Mouse (Mus musculus): Measurements from ENCODE around the gene Mgp.
"Not testable (repeated sequence)": the region's sequence is repeated elsewhere in the genome, so short reads cannot be mapped to it uniquely, and the experiment has no call there.

Gene Mgp

DNA sequence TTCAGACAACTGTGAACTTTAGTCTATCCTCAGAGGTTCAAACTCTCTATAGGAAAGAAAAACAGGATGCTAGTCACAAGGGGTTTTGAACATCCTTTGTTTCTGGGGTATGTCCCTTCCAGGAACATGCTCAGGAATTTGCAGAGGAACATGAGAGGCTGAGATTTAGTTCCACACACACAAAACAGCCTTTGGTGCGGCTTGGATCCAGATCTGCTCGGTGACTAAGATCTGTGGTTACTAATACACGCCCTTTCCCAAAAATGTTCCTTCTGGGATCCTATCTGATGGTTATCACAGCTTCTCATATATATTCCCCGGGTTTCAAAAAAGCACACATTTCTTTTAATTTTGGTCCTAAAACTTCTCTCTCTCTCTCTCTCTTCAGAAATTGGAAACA lies 22.2 kb upstream of the Mgp start:
- no peak for DNase-seq (ENCODE audit: low spot score)

DNA sequence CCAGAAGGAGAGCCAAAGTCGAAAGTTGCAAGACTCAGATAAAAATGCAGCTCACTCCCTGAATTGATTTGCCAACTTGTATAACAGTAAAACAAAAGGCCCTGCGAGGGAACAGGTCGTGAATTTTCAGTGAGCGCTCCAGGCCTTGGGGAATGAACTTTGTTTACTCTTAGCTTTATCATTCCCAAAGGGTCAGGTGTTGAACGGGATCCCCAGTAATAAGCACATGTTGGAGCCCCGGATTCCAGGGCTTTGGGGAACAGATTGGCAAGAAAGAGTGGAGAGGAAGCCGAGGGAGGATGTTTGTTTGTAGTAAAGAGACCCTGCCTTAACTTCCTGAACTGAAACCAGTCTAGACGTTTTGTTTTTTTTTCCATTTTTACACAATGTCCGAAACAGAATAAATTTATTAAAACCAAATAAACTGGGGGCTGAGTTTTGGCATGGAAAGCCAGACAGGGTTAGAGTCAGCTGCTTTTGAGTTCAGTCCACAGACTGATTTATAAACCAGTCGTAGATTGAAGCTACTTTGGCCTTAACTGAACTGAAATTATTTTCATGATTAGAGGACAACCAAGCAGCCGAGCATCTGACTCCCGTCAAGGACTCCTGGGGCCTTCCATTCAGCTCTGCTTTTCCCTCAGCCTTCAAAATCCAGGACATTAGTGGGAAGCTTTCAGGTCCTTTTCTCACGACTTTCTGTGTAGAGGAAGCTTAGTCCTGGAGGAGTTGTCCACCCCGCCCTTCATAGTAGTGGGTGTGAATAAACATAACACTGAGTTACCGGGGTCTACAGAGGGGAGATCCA lies 19.1 kb upstream of the Mgp start:
- DNase-seq (ENCODE audit: low spot score): no peak

DNA sequence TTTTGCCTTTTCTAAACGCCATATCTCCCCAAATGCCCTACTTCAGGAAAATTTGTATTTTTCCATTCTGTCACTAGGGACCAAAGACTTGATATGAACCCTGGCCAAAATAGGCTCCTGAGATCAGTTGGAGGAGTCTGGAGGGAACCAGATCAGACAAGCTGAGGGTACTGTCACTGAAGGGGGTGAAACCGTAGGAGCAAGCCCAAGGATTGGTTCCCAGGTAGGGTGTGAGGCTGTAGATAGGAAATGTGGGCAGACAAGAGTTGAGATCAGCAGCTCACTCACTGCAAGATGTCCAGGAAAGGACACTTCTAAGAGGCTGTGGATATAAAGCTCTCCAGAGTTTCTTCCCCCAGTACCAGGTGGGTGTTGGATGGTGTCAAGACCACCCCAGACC lies 16.4 kb upstream of the Mgp start:
- no peak for DNase-seq (ENCODE audit: low spot score)

DNA sequence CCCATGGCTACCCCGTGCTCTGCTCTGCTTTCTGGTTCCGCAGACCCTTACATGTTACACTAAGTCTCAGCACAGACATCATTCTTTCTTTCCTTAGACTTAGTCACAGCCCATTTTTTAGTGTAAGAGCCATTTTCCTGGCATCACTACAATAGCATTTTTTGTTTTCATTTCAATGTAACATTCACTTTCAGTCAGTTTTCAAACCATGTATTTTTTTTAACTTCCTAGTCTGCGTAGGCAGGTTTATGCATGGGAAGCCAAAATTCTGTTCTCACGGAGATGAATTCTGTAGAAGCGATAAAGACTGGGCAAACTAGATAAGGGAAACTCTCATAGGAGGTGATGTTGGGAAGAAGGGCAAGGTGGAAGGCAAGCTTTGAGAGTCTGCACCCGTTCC lies 13.9 kb upstream of the Mgp start:
- DNase-seq (ENCODE audit: low spot score): no peak

DNA sequence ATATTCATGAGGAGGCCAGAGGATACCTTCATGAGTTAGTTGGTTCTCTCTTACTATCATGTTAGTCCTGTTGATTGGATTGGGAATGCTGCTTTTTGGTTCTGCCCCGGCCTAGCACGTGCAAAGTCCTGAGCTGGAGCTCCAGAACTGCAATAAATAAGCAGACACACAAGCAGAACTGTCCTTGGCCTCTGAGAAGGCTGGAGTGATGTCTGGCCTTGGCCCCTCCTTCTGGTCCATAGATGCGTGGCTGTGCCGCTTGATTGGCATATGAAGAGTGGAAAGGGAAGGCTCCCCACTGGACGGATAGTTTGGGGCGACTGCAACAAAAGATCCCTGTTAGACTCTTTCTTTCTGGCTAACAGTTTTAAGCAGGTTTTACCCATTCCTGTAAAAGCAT lies 13.4 kb upstream of the Mgp start:
- DNase-seq (ENCODE audit: low spot score): no peak

DNA sequence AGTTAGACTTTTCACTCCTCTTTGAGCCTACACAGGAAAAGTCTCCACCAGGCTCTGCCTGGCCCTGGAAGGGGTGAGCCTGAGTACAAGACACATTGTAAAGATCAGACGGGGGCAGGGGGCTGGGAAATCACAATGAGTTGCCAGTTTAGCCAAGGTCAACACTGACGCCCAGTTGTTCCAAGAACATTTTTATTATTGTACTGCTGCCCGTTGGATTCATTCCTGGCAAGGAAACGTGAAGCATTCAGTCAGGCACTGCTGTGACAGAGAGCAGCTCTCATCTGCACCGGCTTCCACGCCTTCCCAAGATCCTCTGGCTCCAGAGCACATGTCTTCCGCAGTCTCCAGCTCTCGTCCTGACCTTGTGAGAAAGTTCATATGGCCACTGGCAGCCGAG lies 12.2 kb upstream of the Mgp start:
- DNase-seq (ENCODE audit: low spot score): no peak

DNA sequence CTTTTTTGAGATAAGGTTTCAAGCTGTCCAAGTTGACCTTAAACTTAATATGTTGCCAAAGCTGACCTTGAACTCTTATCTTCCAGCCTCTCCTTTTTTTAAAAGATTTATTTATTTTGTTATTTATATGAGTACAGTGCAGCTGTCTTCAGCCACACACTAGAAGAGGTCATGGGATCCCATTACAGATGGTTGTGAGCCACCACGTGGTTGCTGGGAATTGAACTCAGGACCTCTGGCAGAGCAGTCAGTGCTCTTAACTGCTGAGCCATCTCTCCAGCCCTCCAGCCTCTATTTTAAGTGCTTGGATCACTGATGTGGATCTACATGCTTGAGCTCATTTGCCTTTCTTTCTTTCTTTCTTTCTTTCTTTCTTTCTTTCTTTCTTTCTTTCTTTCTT lies 9.1 kb upstream of the Mgp start:
- DNase-seq (ENCODE audit: low spot score): not testable (repeated sequence)

DNA sequence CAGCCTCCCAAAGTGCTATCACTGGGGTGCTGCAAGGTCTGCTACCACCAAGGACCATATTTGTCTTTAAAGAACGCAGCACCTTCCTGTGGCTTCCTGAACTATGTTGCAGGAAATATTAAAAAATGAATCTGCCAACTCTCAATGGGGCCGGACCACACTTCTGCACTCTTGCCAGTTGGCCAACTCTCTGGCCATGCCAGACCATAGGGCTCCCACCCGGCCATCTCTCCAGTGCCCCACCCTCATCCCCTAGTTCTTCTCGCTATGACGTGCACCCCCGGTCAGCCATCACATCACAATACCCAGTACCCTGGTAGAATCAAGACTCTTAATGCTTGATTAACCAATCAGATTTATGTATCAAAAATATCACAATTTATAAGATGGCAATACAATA lies 8.3 kb upstream of the Mgp start:
- DNase-seq (ENCODE audit: low spot score): no peak

DNA sequence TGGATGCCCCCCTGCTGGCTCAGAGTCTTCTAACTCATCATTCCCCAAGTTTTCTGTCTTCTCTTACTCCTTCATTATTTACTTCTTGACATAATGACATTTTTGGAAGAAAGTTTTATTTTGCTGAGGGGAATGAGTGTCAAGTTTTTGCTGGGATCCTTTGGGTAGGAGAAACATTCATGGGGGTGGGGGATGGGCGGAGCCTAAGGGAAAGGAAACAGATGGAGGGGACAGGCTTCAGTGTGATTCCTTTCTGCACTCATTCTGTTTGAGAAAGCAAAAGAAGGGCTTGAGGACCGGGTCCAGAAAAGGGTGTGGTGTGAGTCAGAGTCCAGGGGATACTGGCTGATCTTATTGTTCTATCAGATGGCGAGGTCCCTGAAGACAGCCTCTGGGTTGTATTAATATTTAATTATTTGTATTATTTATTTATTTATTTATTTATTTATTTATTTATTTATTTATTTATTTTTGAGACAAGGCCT lies 7.8 kb upstream of the Mgp start:
- no peak for DNase-seq (ENCODE audit: low spot score)

DNA sequence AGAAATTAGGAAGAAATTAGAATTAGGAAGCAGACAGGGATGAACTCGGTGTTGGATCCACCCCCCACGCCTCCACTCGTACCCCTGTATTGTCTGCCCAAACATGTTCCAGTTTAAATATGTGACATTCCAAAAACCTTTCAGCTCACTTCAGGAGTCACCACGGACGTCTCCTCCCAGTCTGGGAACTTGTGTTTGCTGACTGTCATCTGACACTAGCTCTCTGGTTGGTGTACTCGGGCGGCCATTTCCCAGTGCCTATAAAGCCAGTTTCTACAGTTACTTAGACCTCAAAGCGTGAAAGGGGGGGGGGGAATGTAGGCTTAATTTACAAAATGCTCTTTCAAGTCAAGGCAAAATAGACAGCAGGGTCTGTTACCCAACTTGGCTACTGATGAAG lies 6.1 kb upstream of the Mgp start:
- DNase-seq (ENCODE audit: low spot score): no peak

DNA sequence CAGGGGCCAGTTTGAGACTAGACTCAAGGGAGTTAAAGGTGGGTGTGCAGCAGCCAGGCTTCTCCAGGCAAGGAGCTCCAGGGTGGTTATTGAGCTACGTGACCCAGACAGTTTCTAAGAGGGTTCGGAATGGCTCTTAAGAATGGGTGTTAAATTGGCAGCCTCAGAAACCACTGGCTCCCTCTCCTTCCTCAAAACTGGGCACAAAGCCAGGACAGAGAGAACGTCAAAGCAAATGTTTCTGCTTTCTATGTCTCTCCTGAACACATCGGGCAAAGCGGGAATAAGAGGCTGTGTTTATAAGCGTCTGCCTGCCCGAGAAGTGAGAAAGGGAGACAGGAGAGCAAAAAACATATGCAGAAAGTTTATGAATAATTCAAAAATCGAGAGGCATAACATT lies 1.0 kb downstream of the Mgp start:
- no peak for DNase-seq (ENCODE audit: low spot score)

DNA sequence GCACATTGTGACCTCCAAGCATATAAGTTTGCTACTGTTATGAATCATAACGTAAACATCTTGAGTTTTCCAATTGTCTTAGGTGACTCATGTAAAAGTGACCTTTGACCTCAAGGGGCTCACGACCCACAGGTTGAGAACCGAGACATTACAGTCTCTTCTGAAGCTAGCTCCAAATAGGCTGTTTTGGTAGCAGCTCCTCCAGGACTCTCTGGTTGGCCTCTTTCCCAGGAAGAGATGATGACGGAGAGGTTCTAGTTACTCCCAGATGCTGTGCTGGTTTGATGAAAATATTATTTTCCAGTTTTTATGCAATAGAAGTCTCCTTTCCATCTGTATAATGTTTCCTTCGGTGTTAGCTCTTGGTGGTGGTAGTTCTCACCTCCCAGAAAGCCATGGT lies 6.7 kb downstream of the Mgp start:
- no peak for DNase-seq (ENCODE audit: low spot score)

DNA sequence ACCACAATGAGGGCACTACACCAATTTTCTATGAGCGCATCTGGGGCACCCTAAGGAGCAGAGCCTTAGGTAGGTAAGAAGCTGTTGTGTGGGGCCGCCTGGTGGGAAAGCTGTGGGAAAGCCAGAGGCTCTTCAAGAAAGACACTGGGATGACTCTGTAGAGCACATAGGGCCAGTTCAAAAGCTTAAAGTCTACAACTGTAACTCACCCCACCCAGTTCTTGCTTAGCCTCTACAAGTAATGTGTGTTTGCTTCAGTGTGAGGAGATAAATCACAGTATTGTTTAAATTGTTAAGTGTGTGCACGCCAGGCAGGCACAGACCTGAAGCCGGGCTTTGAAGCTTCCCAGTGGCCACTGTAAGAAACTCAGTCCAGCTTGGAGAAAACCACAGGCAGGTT lies 9.5 kb downstream of the Mgp start:
- DNase-seq (ENCODE audit: low spot score): no peak

DNA sequence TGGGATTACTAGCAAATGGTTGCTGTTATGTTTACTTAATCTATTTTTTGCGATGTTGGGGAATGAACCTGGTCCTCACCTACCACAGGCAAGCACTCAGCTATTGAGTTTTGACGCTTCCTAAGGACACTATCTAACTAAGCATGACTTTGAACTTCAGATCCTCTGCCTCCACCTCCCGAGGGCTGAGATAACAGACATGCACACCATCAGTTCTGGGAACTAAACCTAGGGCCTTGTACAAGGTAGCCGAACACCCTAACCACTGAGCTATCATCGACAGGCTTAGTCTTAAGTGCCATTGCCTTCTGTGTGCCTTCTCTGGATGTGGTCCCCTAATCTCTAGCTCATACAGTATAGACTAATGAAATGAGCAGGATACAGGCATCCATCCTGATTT lies 10.3 kb downstream of the Mgp start:
- DNase-seq (ENCODE audit: low spot score): no peak

DNA sequence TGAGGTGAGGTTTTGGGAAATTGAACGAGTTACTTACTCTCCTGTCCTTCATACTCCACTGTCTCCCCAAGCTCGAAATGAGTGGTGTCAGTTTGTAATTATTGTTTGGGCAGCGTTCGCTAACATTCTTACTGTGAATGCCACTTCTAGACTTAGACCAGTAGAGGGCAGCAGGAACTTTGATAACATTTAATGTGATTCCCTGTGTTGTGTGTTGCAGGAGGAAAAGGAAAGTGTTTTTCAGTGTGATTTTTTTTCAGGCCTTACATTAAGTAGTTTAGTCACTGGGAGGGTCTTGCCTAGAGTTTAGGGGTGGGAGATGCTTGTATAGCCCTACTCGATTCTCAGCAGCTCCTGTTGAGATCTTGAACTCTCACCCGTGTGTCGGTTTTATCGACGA lies 14.6 kb downstream of the Mgp start:
- no peak for DNase-seq (ENCODE audit: low spot score)

DNA sequence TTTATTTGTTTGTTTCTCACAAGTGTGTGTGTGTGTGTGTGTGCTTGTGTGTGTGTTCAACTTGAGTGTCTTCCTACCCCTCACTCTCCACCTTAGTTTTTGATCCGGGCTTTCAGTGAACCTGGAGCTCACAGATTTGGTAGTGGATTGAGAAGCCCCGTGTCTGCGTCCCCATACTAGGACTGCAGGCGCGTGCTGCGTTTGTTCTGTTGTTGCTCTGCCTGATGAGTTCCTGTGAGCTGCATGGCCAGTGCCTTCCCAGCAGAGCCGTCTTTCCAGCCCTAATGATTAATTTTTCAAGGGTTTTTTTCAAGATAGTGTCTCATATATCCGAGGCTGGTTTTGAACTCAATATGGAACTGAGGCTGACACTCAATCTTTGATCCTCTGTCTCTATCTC lies 17.2 kb downstream of the Mgp start:
- no peak for DNase-seq (ENCODE audit: low spot score)

DNA sequence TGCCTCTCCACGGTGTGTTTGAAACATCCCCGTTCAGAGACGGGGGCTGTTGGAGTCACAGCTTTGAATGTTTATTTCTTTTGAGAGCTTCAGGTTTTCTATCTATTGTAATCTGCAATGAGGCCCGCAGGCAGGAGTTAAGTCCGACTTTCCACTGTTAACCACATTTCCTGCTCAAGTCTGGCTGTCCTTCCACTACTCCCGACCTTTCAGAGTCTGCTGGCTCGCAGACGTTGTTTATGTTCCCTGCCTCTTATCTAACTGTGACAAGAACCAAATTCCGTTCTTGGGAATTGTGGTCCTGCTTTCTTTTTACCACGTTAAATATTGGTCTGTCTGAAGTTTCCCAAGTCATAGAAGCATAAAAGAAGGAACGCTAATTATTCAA lies 17.8 kb downstream of the Mgp start:
- no peak for DNase-seq (ENCODE audit: low spot score)

DNA sequence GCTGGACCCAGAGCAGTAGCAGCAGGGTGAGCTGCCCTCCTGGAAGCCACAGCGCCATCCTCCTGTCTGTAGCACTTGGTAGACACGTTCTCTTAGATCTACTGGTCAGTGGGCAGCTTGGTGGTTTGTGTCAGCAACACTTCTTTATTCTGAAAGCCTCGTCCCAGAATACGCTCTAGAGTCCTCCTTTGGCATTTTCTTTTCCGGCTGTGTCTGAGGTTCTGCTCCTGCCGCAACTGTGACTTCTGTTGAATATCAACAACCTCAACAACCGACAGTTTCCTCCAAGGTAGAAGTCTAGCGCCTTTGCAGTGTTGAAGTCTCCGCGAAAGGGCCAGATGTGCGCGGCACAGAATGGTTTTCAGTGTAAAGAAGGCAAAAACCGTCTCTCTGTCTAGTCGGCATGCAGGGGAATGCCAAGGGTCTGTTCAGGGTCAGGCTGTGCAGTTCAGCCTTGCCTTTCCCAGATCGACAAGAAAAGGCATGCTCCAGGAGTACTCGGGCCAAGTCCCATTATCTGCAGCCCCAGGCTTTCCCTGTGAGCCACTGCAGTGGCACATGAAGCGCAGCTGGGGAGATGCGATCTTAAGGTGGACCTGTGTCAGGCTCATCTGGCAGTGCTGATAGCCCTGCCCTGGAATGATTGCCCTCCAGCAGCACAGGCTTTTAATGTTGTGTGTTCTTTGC lies 18.3 kb downstream of the Mgp start, which contains the start of gene Art4:
Art4 (minus strand) TSS at position 548 of the 687 bp plus-strand sequence.
- DNase-seq (ENCODE audit: low spot score): peak; percentile 27

DNA sequence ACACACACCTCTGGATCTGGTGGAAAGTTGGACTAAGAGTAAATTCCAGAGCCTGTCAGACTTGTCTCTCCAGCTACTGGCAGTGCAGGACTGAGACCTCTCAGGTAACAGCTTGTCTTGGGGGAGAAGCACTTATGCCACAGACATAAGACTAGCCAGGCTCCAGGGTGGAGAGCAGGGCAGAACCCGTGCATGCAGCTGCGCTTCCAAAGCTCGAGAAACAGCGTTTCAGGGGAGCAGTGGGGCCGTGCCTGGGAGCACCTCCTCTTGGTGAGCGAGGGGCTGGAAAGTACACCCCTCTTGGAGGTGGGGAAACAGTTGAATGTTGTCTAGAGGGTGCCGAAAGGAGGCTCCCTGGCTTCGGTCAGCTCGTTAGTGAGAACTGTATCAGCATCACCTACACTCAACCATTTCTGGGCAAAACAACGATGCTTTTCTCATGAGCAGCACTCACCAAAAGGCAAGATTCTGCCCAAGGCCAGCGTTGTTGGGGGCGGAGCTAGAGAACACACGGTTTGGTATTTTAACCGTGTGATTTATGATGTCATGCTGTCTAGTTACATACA lies 19.5 kb downstream of the Mgp start:
- DNase-seq (ENCODE audit: low spot score): no peak

DNA sequence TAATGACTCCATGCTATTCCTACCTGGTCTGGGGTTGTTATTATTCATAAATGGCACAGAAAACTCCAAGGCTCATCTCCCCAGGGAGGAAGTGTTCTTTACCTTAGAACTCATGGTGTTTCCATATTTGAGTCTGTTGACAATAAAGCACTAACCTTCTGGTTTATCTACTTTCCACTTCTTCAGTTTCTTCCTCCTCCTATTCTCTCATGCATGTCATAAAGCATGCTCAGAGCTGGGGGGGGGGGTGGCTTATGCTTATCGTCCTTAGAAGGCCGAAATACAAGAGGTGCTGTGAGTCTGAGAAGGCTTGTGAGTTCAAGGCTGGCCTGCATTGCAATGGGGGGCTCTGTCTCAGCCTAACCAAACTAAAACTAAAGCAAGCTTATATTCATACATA lies 20.4 kb downstream of the Mgp start:
- DNase-seq (ENCODE audit: low spot score): no peak

DNA sequence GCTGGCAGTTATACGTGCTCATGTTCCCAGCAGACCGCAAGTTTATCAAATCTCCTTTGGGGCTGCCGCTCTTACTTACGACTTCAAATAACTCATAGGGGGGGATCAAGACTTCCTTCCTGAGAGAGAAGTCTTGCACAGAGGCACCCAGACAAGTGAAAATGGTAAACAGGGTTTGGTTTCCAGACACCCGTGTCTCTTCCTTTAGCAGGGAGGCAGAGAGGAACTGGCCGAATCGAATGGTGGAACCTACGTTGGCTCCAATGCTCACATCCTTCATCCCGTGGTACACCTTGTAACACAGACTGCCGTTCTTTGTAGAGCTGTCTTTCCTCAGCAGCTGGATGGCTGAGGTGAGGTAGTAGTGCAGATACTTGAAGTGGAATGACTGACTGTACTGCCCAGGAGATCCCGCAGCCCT lies 21.3 kb downstream of the Mgp start:
- DNase-seq (ENCODE audit: low spot score): no peak

DNA sequence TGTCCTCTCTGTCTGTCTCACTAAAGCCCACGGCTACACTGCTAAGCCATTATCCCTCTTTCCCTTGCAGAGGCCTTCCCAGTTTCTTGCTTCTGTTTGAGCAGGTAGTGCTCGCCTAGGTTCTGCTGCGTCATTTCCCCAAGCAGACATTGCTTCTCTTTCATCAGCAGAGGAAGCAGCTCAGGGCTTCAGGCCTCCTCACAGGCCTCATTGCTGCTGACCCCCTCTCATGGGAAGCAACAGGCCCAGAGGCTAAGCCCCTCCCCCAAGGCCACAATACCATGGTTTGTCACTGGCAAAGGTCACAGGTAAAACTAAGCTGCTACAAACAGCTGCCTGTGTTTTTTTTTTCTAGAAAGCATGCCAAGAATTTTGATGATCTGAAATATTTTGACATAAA lies 22.9 kb downstream of the Mgp start:
- no peak for DNase-seq (ENCODE audit: low spot score)

DNA sequence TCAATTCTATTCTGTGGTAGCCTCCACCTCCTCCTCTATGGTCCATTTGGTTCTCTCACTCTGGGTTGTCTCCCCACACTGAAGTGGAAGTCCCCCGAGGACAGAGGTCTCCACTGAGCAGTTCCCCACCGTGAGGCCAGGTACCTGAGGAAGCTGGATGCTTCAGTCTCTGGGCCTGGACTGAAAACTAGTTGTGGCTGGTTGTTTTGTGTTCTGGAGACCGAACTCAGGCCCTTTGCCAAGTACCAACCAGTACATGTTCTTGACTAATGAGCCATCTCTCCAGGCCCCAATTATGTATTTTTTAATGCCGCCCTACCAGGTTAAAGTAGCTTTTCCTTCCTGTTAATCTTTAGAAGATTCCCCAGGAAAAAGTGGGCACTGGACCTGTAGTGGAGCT lies 23.3 kb downstream of the Mgp start:
- DNase-seq (ENCODE audit: low spot score): no peak

Measured in ovary, postnatal 10 days (tissue).